Mouse (Mus musculus): ENCODE data around the gene 1700029I15Rik. TPM values are rescaled to one million over a fixed set of nuclear protein-coding genes. Genes with fewer than 3 reads are reported as not detected.
A peak's percentile ranks its signal among the peaks of the same experiment; 100 is the strongest.

1700029I15Rik gene
- polyA plus RNA-seq, 1 experiment = 2.0 TPM

DNA sequence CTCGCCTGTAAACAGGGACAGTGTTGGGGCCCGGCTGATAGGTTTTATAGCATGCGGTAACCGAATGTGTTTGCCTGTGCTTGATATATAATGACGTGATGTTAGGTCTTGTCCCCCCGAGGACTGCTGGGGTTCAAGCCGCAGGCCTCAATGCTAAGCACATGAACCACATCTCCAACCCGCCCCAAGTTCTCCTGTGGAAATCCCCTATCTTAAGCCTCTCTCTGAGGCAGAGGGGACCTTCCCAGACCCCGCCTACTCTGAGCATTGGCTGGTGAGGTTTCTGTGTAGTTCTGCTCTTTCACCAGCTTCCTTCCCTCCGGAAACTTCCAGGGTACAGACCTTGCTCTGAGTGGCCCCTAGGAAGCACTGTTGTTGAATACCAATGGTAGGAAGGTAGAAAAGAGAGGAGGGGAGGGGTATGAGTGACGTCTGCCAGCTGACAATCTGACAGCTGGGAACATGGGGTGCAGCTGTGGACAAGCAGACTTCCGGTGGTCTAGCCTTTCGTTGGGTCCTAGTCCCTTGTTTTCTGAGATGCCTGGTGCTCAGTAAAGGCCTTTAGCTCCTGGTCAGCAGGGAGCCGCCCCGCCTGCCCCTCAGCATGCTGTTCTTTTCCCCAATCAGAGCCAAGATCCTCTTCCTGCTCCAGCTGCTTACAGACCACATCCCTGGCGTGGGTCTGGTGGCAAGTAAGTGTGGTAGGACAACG, 2.4 kb upstream of the 1700029I15Rik start:
- peaks cover 29% of the 10 kb centered on the region for H3K36me3 ChIP-seq (ENCODE audit: control insufficient read depth, insufficient read depth, low read length)

DNA sequence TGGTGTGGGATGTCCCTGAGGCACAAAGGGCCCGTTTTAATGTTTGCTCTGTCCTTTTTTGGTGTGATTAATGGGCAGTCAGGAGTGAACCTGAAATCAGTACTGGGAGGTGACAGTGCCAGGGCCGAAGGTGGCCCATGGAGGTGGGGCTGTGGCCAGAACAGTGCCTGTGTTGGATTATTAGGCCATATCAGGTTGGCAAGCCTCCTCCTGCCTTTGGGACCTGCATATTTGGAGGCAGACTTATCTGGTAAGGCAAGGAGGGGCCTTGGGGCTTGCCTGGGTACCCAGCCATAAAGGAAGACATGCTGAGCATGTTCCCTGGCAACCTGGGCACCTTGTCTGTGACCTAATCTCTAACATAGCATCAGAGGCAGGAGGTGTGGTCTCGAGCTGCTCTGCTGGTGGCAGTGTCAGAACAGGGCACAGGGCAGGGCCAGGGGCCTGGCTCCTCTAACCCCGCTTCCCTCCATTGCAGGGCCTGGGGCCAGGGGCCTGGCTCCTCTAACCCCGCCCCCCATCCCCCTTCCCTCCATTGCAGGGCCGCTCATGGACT, 1.8 kb upstream of the 1700029I15Rik start:
- 83% methylated on average over 6 of the region's 6 CpGs for WGBS

More for the DNA sequence above, 2.4 kb upstream of the 1700029I15Rik start:
- Histone ChIP-seq H3K27ac (ENCODE audit: insufficient read depth, low read length) (peak overlapping the region; percentile 44), H3K27me3 (ENCODE audit: control insufficient read depth, insufficient read depth, low read length) (no peaks in the 10 kb centered on the region), H3K4me3 (ENCODE audit: extremely low read depth, insufficient read depth, insufficient read length) (no peak overlapping the region), H3K4me1 (ENCODE audit: control insufficient read depth, insufficient read depth, insufficient read length) (peaks cover 8% of the 10 kb centered on the region; the same call in 1 of the 2 replicates)
- no peak for DNase-seq (ENCODE audit: low read depth in 1 of 2, low spot score in 2 of 2)
- no peak for TF ChIP-seq POLR2A (IDR thresholded peaks at IDR 0.05; ENCODE audit: low read depth, low read length)
- no peak for TF ChIP-seq CTCF (IDR thresholded peaks at IDR 0.05; ENCODE audit: extremely low read depth, insufficient read depth, insufficient read length, insufficient replicate concordance)
- 75% methylated on average over 17 of the region's 17 CpGs for WGBS

DNA sequence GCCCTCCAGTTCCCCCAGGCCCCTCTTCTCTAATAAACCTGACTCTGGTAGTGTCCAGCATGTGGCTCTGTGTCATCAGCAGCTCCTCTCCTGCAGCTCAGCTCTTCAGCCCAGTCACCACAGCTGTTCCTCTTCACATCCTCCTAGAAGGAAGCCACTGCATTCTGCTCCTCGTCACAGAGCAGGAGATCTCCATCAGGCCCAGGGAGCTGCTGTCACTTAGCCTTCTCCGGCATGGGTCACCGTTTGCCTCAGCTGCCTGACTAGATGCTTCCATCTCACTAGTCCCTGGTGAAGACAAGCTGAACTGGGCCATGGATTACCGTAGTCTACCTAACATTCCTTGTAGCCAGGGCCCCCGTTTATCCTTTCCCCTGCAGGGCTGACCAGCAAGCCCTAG, 1.2 kb upstream of the 1700029I15Rik start:
- Histone ChIP-seq H3K4me3 (ENCODE audit: extremely low read depth, insufficient read depth, insufficient read length) (no peak overlapping the region), H3K36me3 (ENCODE audit: control insufficient read depth, insufficient read depth, low read length) (peaks cover 29% of the 10 kb centered on the region), H3K4me1 (ENCODE audit: control insufficient read depth, insufficient read depth, insufficient read length) (peaks cover 3% of the 10 kb centered on the region; the same call in 1 of the 2 replicates), H3K27me3 (ENCODE audit: control insufficient read depth, insufficient read depth, low read length) (no peaks in the 10 kb centered on the region), H3K27ac (ENCODE audit: insufficient read depth, low read length) (no peak overlapping the region)
- TF ChIP-seq POLR2A (IDR thresholded peaks at IDR 0.05; ENCODE audit: low read depth, low read length) (no peak), CTCF (IDR thresholded peaks at IDR 0.05; ENCODE audit: extremely low read depth, insufficient read depth, insufficient read length, insufficient replicate concordance) (no peak)
- DNase-seq (ENCODE audit: low read depth in 1 of 2, low spot score in 2 of 2) = no peak
- 93% methylated on average over 5 of the region's 5 CpGs for WGBS

More for the DNA sequence above, 1.8 kb upstream of the 1700029I15Rik start:
- no peaks in the 10 kb centered on the region for H3K27me3 ChIP-seq (ENCODE audit: control insufficient read depth, insufficient read depth, low read length)
- H3K4me3 ChIP-seq (ENCODE audit: extremely low read depth, insufficient read depth, insufficient read length) = no peak overlapping the region
- TF ChIP-seq POLR2A (IDR thresholded peaks at IDR 0.05; ENCODE audit: low read depth, low read length) (no peak), CTCF (IDR thresholded peaks at IDR 0.05; ENCODE audit: extremely low read depth, insufficient read depth, insufficient read length, insufficient replicate concordance) (no peak)
- peaks cover 8% of the 10 kb centered on the region; the same call in 1 of the 2 replicates for H3K4me1 ChIP-seq (ENCODE audit: control insufficient read depth, insufficient read depth, insufficient read length)
- H3K27ac ChIP-seq (ENCODE audit: insufficient read depth, low read length) = no peak overlapping the region; the same call in 1 of the 2 replicates
- DNase-seq (ENCODE audit: low read depth in 1 of 2, low spot score in 2 of 2) = no peak
- H3K36me3 ChIP-seq (ENCODE audit: control insufficient read depth, insufficient read depth, low read length) = peaks cover 29% of the 10 kb centered on the region

DNA sequence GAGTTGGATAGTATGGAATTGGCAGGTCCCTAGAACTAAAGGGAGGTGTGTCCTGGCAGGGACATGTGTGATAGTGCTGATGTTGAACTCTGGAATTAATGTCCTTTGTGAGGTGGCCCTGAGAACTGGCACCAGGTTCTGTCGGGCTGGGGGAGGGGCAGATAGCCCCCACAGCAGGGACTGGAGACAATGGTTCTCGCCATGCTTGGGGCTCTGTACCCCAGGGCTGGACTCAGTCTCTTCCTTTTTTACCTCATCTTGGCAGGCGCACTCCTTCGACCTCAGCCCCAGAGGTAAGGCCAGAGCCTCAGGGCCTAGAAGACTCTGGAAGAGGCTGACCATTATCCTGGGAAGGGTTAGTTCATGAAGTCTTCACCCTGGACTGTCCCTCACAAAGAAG, 421 bp downstream of the 1700029I15Rik start:
- no peak overlapping the region for H3K27ac ChIP-seq (ENCODE audit: insufficient read depth, low read length)
- WGBS = 87% methylated on average over 4 of the region's 4 CpGs
- no peaks in the 10 kb centered on the region for H3K27me3 ChIP-seq (ENCODE audit: control insufficient read depth, insufficient read depth, low read length)
- no peaks in the 10 kb centered on the region for H3K4me1 ChIP-seq (ENCODE audit: control insufficient read depth, insufficient read depth, insufficient read length)
- H3K36me3 ChIP-seq (ENCODE audit: control insufficient read depth, insufficient read depth, low read length) = peaks cover 29% of the 10 kb centered on the region
- TF ChIP-seq CTCF (IDR thresholded peaks at IDR 0.05; ENCODE audit: extremely low read depth, insufficient read depth, insufficient read length, insufficient replicate concordance) (no peak), POLR2A (IDR thresholded peaks at IDR 0.05; ENCODE audit: low read depth, low read length) (no peak)
- DNase-seq (ENCODE audit: low read depth in 1 of 2, low spot score in 2 of 2) = no peak
- no peak overlapping the region for H3K4me3 ChIP-seq (ENCODE audit: extremely low read depth, insufficient read depth, insufficient read length)

DNA sequence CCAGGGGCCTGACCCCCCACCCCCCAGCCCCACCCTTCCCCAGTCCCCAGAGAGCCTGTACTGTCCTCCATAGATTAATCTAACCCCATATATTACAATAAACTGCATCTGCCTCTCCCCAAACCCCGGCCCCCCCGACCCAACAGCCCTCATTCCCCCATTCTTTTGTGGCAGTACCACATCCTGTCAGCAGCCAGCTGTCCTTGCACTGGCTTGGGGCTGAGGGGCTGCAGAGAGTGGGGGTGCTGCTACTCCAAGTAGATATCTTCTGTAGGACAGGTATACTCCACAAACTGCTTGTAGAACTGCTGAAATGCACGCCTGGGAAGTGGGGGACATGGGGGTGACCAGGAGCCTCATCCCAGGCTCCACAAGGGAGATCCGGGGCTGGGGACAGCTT, 1.8 kb downstream of the 1700029I15Rik start:
- 36% methylated on average over 4 of the region's 4 CpGs for WGBS
- no peak overlapping the region for H3K4me3 ChIP-seq (ENCODE audit: extremely low read depth, insufficient read depth, insufficient read length)
- TF ChIP-seq POLR2A (IDR thresholded peaks at IDR 0.05; ENCODE audit: low read depth, low read length) (no peak), CTCF (IDR thresholded peaks at IDR 0.05; ENCODE audit: extremely low read depth, insufficient read depth, insufficient read length, insufficient replicate concordance) (no peak)
- H3K36me3 ChIP-seq (ENCODE audit: control insufficient read depth, insufficient read depth, low read length) = peaks cover 21% of the 10 kb centered on the region
- no peak overlapping the region for H3K27ac ChIP-seq (ENCODE audit: insufficient read depth, low read length)
- DNase-seq (ENCODE audit: low read depth in 1 of 2, low spot score in 2 of 2) = no peak
- H3K4me1 ChIP-seq (ENCODE audit: control insufficient read depth, insufficient read depth, insufficient read length) = peaks cover 3% of the 10 kb centered on the region
- H3K27me3 ChIP-seq (ENCODE audit: control insufficient read depth, insufficient read depth, low read length) = peaks cover 6% of the 10 kb centered on the region

DNA sequence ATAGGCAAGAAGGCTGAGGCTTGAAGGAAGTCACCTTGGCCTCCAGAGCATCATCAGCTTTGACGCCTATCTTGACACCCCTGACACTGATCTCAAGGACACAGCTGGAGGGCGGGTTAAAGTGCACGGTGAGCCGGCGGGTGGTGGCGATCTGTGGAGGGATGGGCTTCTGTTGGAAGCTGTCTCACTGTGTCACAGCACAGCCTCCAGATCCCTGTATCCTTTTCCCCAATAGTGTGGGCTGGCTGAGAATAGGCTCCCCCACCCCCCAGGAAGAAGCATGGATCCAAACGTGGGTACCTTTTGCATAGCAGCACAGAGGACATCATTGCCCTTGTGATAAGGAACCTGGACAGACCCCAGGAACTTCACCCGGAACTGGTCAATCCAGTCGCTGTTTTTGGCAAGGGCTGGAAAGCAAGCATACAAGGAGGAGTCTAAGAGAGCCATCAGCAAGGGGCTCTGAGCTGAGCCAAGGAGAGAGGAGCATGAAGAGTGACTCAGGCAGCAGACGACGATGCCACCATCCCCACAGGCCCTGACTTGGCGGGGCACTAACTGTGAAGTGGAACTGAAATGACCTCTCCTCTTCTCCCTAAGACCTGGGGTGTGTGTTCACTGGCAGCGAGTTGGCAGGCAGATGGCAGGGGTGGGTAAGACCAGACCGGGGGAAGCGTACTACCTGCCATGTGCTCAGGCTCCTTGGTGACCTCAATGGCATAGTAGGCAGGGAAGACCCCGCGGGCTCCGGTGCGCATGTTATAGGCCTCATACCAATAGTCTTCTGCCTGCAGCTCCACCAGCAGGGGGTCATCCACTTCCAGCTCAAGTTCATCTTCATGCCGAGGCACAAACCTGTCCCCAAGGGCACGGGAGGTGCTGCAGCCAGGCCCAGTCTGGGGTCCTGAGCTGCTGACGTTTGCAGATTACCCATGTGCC, 3.0 kb downstream of the 1700029I15Rik start:
- Histone ChIP-seq H3K4me1 (ENCODE audit: control insufficient read depth, insufficient read depth, insufficient read length) (peaks cover 8% of the 10 kb centered on the region), H3K4me3 (ENCODE audit: extremely low read depth, insufficient read depth, insufficient read length) (no peak overlapping the region), H3K27ac (ENCODE audit: insufficient read depth, low read length) (no peak overlapping the region), H3K36me3 (ENCODE audit: control insufficient read depth, insufficient read depth, low read length) (peaks cover 10% of the 10 kb centered on the region), H3K27me3 (ENCODE audit: control insufficient read depth, insufficient read depth, low read length) (peaks cover 10% of the 10 kb centered on the region)
- TF ChIP-seq POLR2A (IDR thresholded peaks at IDR 0.05; ENCODE audit: low read depth, low read length) (no peak), CTCF (IDR thresholded peaks at IDR 0.05; ENCODE audit: extremely low read depth, insufficient read depth, insufficient read length, insufficient replicate concordance) (no peak)
- 83% methylated on average over 22 of the region's 22 CpGs for WGBS
- DNase-seq (ENCODE audit: low read depth in 1 of 2, low spot score in 2 of 2) = no peak
